Mouse (Mus musculus) urinary bladder, adult 2 months (tissue): Measurements from ENCODE around the gene Mllt11. TPM values are rescaled to one million over a fixed set of nuclear protein-coding genes. Genes with fewer than 3 reads are reported as not detected.
"Not testable (repeated sequence)": the region's sequence is repeated elsewhere in the genome, so short reads cannot be mapped to it uniquely, and the experiment has no call there.

Source experiments
- DNase-seq: peaks from one replicate; pipeline ENCODE4 v3.0.0; 2022; ENCODE audit warnings: low spot score
- polyA plus RNA-seq: library from polyadenylated mRNA; depleted of rRNA; stranded (reverse); fragments of >200 nt; gene quantifications from 2 replicates; pipeline ENCODE4 v1.2.3, GENCODE M21; 2012

Gene Mllt11
- polyA plus RNA-seq, 1 experiment, result 15.4 TPM

GRCm38 (mm10) chr3:95217255-95218134, 14.5 kb downstream of the Mllt11 start, which contains the start of gene Gabpb2:
Gabpb2 (minus strand) TSS chr3:95217916.
- peak; percentile 96 for DNase-seq

- DNase-seq, result no peak
Measured at GRCm38 (mm10) chr3:95216655-95217254, 15.2 kb downstream of the Mllt11 start.

DNA sequence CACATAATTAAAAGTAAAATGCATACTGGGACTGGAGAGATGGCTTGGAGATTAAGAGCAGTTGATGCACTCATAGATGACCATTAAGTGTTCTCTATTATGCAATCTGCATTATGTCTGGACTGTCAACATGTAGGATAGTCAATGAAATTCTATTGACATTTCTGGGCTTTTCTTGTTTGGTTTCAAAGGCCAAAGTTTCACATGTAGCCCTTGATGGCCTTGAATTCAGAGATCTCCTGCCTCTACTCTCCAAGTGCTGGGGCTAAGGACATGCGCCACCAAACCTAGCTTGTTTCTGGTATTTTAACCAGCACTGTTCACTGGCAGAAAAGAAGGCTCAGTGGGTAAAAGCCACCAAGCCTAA, 18.4 kb downstream of the Mllt11 start:
- DNase-seq, result no peak

GRCm38 (mm10) chr3:95212889-95213608, 18.9 kb downstream of the Mllt11 start:
- not testable (repeated sequence) for DNase-seq

DNA sequence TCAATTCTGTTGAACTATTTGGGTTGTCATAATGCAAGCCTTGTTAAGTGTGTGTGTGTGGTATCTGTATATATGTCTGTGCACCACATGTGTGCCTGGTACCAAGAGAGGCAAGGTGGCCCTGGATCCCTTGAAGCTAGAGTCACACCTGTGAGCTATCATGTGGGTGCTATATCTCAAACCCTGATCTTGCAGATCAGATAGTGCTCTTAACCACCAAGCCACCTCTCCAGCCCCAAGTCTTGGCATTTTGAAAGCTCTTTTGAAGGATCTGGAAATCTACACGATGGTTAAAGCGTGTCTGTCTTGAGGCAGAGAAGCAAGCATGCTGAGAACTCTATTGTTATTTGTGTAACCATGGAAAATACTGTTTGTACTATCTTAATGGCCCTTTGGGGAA, 21.4 kb downstream of the Mllt11 start:
- no peak for DNase-seq

GRCm38 (mm10) chr3:95208286-95208685, 23.7 kb downstream of the Mllt11 start:
- no peak for DNase-seq

GRCm38 (mm10) chr3:95203880-95204279, 28.1 kb downstream of the Mllt11 start:
- no peak for DNase-seq

DNA sequence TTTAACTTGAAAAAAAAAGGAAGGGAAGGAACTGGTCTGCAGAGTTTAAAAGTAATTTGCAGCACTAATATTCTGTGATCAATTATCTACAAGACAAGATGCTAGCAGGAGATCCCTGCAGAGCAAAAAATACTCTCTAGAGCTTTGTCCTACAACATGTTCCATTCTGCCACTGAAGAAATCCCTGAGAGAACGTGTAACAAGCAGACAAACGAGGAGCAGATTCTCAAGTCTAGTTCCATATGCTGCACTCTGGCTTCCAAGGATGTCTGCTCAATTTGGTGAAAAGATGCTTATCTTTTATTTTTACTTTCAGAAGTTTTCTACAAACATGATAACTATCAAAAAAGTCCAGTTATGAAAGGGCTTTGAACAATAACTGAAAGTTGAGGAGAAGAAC, 31.4 kb downstream of the Mllt11 start:
- no peak for DNase-seq

GRCm38 (mm10) chr3:95200132-95200531, 31.8 kb downstream of the Mllt11 start:
- no peak for DNase-seq

- no peak for DNase-seq
Measured at GRCm38 (mm10) chr3:95199101-95199500, 32.9 kb downstream of the Mllt11 start.

- no peak for DNase-seq
Measured at GRCm38 (mm10) chr3:95195772-95196171, 36.2 kb downstream of the Mllt11 start.

GRCm38 (mm10) chr3:95194721-95195135, 37.2 kb downstream of the Mllt11 start:
- DNase-seq, result no peak

- no peak for DNase-seq
Measured at GRCm38 (mm10) chr3:95186888-95187287, 45.1 kb downstream of the Mllt11 start.

DNA sequence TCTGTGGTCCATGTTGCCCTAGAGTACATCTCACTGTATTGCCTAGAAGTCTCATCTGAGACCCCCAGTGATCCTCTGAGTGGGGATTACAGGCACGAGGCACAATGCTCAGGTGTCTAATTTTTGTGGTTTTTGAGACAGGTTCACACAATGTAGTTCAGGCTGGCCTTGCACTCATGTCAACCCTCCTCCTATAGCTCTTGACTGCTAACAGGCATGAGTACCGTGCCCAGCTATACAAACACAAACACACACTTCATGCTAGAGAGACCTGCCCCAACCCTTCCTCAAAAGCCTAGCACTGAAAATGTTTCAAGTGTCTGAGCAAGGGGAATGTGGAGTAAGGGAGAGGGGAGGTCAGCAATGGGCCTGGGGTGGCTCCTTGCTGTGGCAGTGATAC, 45.9 kb downstream of the Mllt11 start:
- DNase-seq, result no peak

DNA sequence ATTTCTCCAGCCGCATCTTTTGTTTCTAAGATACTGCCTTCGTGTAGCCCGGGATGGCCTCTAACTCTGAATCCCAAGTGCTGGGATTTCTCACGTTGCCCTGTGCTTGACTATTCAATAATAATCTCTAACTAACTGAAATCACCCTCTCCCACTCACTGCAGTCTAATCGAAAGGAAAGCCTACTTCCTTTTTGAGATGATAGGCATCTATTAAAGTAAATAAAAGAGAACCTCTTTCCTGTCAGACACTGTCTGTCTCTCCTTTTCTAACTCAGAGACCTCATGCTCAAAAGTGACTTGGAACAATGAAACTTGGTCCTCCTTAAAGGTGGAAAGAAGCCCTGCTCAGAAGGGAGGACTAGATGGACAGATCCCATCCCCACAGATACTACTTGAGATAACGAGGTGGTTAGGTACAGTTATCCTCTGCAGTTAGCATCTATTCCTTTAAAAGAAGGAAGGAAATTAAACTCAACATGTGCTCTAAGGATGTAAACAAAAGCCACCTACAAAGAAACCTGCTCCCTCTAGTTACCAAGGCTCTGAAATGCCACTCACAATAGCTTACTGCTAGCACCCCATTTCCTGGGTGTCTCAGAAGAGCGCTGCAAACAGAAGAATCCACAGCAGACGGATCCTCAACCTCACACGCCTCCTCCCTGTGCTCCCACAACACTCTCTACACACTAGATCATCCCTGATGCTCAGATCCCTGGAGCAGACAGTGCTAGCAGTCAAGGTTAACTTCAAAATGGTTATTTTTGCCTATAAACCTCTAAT, 47.0 kb downstream of the Mllt11 start:
- no peak for DNase-seq

- no peak for DNase-seq
Measured at GRCm38 (mm10) chr3:95181841-95182240, 50.1 kb downstream of the Mllt11 start.

- no peak for DNase-seq
Measured at GRCm38 (mm10) chr3:95179890-95180289, 52.1 kb downstream of the Mllt11 start.

- DNase-seq, result no peak
Measured at GRCm38 (mm10) chr3:95178948-95179347, 53.0 kb downstream of the Mllt11 start.

DNA sequence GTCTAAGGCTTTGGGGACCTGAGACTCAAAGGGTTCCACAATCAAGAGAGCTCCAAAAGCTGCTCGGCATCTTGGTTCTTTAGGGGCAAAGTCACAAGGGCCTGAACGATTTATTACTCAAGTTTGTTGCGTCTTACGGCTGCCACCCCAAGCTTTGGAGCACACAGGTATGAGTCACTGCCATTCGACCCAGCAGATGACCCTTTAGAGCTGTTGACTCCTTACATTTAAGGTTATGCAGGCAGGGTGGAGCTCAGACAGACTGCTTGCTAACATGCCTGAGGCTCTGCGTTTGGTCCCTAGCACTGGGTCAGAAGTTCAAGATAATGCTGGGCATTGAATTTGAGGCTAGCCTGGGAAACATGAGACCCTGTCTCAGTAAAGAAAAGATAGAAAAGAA, 54.4 kb downstream of the Mllt11 start:
- DNase-seq, result no peak

DNA sequence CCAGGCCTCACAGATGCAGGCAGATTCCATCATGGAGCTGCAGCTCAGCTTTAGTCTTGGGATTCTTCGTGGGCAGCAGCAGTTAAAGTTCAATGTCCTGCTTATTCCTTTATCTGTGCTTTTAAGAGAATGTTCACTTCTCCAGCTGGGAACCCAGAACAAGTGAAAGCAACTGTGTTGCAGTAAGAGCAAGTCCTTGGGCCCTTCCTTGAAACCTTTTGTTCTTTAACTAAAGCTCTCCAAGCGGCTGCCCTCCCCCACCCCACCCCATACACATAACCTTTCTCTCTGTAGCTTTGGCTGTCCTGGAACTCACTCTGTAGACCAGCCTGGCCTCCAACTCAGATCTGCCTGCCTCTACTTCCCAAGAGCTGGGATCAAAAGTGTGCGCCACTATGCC, 55.5 kb downstream of the Mllt11 start:
- no peak for DNase-seq

DNA sequence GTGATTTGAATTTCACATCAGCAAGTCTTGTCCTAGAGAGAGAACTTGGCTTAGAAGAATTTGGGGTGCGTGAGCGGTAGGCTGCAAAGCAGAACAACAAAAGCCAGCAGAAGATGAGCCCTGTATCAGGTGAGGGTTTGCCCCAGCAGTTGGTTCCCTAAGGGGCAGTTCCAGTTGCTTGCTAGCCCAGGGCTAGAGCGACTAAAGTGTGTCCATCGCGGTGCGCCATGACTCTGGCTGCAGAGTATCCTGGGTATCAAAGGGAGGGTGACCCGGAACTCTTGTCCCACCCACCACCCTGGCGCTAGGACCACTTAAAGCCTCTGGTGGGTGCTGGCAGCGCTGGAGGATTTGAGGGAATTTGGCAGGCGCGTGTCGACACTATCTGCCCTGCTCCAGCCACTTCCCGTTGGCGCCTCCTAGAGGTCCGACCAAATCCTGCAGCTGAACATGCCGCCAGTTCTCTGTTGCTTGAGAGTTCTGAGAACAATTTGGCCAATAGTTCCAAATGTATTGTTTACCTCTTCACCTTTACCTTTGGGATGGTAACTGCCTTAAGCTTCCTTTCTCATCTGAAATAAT, 57.9 kb downstream of the Mllt11 start:
- DNase-seq, result peak; percentile 59
